Mouse (Mus musculus) ovary, adult 10 weeks (tissue): ENCODE measurements around the gene Jade3. TPM values are rescaled to one million over a fixed set of nuclear protein-coding genes. Genes with fewer than 3 reads are reported as not detected.

Experiments used
- polyA plus RNA-seq: library from polyadenylated mRNA; stranded (reverse); fragments of 350-450 nt; fragmentation: Illumina TruSeq; extraction: RNeasy Lipid Tissue Mini Kit (QIAGEN cat#74804); gene quantifications from one replicate; pipeline ENCODE4 v1.2.3, GENCODE M21; 2014

The Jade3 gene
- 62.6 TPM for polyA plus RNA-seq

GRCm38 (mm10) chrX:20425140-20425838, at the start of gene Jade3:
Gene Jade3, plus strand, starts transcription at chrX:20425688.

GRCm38 (mm10) chrX:20549532-20549931, 124.0 kb downstream of the Jade3 start, which contains the start of gene Rgn:
Gene Rgn, plus strand, starts transcription at chrX:20549787.

Other genes with a start within 250 kb of the Jade3 start
- gene Slc9a7, start 133.9 kb upstream of the Jade3 start, polyA plus RNA-seq, result 41.9 TPM
- 95.9 TPM for gene Rp2, start 61.2 kb upstream of the Jade3 start, polyA plus RNA-seq
- 5.9 TPM for gene Rgn, start 124.1 kb downstream of the Jade3 start, polyA plus RNA-seq
- 5.4 TPM for gene Rbm10, start 191.8 kb downstream of the Jade3 start, polyA plus RNA-seq
- 25.4 TPM for gene Ndufb11, start 191.9 kb downstream of the Jade3 start, polyA plus RNA-seq
- gene Uba1, start 232.6 kb downstream of the Jade3 start, polyA plus RNA-seq, result 185 TPM